Mouse (Mus musculus) c-Kit-positive CD71-positive TER-119-negative erythroid progenitor cells, embryonic 14.5 days (primary cell): ENCODE measurements around the gene Ddx56.

Source experiments
- DNase-seq: peaks from one replicate; pipeline ENCODE4 v3.0.0-alpha.2; 2013; ENCODE audit warnings: low read depth

Gene Ddx56

DNA sequence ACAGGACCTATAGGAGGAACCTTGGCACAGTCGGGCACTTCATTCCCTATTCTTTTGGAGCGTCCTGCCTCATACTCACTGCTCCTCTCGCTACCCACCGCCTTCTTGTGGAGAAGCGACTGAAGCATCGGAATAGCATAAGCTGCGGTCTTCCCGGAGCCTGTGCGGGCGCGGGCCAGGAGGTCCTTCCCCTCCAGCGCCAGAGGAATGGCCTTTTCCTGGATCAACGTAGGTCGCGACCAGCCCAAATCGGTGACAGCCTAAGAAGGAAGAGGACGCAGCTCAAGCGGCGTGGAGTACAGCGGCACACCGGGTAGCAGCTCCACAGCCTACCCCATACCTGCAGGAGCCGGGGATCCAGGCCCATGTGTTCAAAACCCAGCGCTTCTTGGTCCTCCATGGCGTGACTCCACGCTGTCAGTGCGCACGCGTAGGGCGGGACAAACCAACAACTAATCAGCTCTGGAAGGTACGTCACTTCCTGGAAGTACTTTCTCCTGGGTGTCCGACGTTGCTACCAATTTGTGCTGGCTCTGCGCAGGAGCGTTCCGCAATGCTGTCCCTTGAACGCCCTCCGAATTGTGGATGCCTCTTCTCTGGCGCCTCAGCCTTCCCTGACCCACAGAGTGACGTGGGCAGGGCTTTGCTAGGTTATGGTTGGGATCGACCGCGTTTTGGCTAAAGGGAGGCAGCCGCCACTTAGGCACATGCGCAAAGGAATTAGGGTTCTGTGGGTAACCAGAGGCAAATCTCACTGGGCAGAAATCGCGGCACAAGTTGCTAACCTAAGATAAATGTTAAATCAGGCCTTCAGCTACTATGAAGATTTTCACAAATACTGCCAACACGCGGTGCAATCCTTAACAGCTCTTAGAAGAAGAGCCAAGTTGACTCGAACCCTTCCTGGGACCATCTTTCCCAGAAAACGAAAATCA lies at the start of gene Ddx56:
Ddx56 (minus strand) TSS at position 453 of the 935 bp plus-strand sequence.
- DNase-seq, result peak; percentile 93

DNA sequence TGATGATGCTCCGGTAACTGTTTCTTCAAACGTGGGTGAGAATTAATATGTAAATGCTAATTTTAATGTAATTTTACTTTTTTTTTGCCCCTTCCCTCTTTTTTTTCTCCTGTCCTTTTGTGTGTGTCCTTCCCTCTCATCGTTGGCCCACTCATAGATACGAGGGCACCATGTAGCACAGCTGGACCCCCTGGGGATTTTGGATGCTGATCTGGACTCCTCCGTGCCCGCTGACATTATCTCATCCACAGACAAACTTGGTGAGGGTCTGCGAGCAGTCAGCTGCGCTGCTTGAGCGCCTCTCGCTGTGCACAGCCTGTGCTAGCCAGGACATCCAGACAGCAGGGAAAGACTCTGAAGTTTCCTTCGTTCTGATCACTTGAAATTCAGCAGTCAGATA lies 49.2 kb upstream of the Ddx56 start:
- DNase-seq, result no peak

DNA sequence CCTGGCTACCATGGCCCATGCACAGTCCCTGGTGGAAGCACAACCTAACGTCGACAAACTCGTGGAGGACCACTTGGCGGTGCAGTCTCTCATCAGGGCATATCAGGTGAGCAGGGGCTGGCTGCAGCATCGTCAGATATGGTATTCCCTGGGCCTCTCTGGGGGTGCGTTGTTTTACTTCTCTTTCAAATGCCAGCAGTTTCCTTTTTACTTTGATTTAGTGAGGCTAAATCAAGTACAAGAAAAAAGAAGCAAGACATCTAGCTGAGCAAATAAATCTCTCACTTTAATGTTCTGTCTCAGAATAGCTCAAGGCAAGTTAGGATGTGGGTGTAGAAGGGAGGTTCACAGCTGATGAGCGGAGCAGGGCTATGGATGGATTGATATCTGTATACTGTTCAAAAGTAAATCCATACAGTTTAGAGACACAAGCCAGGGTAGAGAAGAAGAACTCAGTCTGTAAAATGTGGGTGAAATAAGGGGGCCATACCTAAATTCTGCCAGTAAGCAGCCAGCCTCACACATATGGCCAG lies 46.4 kb upstream of the Ddx56 start:
- DNase-seq, result no peak

DNA sequence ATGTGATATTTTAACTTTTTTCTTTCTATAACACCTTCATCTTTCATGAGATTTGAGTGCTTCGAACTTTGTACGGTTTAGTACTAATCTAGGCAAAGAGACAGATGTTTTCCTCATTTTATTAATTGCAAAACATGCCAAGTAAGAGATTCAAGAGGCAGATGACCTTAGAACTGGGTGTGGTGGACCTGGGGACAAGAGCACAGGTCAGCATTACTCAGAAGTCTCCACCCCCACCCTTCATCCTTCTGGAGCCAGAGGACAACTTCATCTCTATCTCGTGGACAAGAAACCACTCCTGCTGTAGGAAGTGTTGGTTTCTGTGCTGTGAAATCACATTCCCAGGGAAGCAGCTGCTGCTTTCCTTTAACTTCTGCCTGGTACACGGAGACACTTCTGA lies 40.6 kb upstream of the Ddx56 start:
- DNase-seq, result no peak

DNA sequence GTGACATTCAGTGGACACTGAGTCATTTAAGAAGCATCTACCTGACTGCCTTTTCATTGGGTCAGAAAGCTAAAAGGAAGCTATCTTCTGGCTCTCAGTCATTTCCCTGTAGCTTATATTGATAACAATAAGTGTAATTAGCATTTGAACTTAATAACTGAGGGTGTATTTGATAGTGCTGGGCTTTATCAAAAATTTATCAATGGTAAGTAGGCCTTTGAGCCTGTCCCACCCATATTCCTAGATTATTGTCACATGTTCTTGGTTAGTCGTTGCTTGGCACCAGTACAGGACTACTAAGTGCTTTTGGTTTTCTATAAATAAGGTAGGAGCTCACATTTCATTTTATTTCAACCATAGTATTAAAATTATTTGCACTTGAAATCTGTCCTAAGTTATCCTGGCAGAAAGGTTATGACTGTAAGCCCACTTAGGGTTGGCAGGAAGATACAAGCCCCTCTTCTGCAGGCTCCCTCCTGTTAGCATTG lies 38.4 kb upstream of the Ddx56 start:
- DNase-seq, result no peak

DNA sequence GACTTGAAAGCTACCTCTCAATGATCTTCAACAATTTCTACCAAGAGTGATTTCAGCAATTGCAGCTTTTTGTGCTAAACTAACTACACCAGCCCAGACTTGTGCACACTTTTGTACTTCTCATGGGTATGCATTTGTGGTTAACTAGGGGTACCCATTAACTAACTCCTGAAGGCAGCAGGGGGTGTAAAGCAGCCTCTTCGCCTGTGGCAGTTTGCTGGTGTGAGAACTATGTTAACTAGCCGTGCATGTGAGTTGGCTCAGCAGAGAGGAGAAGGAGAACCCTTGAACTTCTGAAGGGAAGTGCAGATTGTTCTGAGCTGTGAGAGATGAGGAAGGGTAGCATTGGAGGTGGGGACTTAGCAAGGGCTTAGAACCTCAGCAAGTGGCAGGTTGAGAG lies 35.2 kb upstream of the Ddx56 start:
- DNase-seq, result no peak

DNA sequence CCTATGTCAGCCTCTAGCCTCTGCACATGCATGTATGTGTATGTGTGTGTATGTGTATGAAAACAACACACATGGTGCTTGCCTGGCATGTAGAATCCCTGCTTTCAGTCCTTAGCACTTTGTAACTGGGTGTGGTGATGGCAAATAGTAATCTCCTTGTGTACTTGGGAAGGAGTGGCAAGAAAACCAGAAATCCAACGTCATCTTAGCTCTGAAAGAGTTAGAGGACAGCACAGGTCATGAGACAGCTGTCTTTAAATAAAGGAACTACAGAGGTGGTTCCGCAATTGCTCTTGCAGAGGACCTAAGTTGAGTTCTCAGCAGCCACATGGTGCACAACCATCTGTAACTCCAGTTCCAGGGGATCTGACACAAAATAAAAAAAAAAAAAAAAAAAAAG lies 31.9 kb upstream of the Ddx56 start:
- no peak for DNase-seq

DNA sequence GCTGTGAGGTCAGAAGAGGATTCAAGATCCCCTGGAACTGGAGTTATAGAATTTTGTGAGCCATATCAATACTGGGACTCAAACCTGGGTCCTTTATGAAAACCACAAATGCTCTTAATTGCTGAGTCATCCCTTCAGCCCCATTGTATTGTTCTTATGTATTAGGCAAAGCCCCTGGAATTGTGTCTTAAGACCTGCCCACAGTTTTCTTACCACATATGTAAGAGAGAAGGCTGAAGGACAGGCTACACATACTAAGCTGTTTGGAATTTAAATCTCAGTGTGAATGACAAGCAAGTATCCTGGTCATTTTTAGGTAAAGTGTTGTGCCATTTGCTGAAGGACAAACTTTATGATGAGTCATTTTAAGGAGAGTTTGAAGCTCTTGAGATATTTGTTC lies 28.5 kb upstream of the Ddx56 start:
- DNase-seq, result no peak

DNA sequence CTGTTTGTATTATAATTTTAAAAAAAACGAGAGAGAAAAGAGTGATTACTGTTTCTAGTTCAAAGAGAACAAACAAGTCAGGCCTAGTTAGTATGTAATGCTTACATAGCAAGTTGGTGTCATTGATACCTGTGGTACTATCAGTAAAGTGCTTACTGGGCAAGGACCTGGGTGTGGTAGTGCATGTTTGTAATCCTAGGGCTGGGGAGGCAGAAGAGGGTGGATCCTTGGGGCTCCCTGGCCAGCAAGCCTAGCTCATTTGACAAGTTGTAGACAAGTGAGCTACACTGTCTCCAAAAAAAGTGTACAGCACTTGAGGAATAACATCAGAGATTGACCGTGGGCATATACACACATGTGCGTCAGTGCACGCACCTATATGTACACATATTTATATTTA lies 27.1 kb upstream of the Ddx56 start:
- no peak for DNase-seq

DNA sequence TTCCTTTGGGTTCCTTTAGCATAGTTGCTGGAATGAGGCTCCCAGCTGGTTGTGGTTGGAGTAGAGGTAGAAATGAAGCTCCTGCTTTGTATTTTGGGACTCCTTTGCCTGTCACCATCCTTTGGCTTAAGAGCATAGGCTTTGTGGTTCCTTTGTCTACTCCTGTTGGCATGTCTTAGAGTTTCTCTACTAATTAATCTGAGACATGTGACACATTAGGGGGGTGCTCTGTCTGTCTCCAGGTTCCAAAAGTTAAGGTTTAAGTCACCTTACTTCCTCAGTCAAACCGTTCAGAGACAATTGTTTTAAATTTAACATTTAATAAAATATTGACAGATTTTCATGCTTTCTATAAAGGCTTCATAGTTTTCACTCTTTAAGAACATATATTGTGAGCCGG lies 26.0 kb upstream of the Ddx56 start:
- no peak for DNase-seq

DNA sequence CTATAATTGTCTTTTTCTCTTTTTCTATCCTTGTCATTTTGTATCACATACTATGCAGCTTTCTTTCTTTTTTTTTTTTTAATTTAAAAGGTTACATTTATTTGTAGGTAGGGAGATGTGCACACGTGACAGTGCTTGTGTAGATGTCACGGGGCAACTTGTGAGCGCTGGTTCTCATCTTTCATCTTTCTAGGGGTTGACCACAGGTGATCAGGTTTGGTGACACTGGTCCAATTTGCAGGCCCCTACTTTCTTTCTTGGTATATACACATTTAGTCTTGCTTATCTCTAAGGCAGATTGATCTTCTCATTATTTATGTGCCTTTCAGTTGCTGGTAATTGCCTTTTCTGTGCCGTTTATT lies 25.4 kb upstream of the Ddx56 start:
- DNase-seq, result no peak

DNA sequence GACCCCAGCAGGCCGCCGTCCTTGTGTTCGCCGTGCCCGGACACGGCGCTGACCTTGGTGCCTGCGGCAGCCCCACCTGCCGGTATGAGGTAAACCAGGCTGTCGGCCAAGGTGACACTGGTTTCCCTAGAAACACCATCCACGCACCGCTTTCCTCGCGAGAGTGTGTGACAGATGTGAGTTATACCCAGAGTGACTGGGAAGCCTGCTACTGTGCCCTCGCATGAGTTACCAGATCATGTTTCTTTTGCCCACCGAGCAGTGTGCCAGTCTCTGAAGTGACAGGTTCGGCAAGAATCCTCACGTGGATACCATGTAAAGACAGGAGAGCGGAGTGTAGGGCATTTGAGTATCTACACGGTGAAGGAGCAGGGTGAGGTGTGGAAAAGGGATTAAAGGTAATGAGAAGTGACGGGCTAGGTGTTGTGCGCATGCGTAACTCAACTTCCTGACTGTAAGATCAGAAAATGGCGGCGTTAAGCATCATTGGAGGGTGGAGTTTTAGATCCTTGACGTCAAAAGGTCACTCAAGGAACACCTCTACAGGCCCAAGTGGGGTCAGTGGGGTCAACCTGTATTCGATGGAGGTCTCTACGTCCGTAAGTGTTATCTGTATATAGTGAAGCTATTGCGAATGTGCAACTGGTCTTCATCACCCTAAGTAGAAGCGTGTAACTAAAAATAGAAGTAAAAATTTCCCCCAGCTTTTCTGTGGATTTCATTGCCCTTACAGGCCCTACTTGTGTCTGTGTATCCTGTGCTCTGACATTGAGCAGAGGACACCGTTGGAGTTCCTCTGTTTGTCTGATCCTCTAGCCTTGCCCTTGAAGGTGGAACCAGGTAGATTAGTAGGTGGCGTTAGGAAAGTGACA lies 24.8 kb upstream of the Ddx56 start:
- peak; percentile 75 for DNase-seq

DNA sequence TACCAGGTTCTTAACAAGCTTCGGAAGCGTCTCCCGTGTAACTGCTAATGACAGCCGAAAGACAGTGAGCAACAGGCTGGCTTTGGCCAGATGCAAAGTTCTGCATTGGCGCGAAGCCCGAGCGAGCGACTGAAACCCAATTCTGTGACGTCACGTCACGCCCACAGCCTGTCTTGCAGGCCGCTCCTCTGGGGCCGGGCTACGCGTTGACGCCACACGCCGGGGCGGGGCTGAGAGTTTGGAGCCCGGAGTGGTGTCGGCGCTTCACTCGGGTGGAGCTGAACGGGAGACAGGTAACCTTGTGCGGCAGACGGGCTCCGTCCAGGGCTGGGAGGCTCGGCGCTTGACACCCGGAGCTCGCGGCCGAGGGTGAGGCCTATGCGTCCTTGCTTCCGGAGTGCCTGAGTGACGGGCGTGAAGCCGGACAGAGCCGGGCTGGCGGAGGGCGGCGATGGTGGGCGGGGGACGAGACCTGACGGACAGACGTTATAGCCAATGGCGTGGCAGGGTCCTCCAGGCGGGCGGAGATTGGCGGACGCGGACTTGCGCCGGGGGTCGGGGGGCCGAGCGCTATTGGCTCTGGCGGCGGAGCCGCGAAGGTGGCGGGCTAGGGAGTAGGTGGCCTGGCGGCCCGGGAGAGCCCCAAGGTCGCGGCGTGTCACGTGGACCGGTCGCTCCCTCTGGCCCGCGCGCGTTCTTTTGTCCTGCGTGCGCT lies 24.0 kb upstream of the Ddx56 start, which contains the start of gene Ogdh:
Ogdh (plus strand) TSS at position 233 of the 715 bp plus-strand sequence.
- DNase-seq, result peak; percentile 99

DNA sequence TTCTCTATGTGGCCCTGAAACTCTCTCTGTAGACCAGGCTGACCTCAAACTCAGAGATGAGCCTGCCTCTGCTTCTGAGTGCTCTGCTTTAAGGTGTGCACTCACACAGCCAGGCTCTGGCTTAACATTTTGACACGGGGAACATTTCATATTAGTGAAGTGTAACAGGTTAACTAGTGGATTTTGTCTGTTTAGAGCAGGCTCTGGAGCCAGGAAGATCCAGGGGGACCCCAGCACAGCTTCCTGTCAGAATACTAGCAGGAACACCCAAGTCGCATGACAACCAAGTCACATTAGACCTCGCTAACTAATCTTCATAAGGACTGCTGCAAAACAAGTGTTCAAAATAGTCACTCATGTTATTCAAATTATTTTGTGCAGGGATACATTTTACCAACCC lies 23.3 kb upstream of the Ddx56 start:
- no peak for DNase-seq

DNA sequence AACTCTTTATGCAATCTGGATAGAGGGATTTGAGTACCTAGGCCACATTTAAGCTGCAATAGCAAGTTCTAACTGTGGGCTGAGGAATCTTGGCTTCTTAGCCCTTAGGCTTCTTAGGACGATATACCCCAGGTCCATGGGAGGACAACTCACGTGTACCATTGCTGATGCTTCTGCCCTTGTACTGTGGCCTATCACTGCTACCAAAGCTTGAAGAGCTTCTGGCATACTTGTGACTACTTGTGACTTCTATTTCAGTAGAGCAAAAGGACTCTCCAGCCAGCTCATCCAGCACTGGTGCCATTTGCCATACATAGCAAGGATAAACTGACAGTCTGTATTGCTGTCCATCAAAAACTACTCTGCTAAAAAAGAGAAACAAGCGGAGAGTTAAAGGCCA lies 22.6 kb upstream of the Ddx56 start:
- no peak for DNase-seq

DNA sequence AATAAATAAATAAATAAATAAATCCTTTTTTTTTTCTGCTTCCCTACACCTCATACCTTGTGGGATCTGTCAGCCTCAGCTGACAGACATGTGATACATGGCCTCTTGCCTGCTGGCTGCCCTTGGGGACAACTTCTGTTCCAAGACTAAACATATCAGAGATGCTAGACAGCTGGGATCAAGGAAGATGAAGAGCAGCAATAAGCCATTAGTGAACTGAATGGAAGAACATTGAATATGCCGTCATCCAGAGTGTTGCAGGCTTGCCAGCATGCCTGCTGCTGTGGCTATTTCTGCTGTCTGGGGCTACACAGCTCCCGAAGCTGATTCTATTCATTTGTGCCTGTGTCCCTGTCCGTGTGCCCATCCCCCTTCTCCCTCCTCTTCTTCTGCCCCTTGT lies 15.4 kb upstream of the Ddx56 start:
- DNase-seq, result no peak

DNA sequence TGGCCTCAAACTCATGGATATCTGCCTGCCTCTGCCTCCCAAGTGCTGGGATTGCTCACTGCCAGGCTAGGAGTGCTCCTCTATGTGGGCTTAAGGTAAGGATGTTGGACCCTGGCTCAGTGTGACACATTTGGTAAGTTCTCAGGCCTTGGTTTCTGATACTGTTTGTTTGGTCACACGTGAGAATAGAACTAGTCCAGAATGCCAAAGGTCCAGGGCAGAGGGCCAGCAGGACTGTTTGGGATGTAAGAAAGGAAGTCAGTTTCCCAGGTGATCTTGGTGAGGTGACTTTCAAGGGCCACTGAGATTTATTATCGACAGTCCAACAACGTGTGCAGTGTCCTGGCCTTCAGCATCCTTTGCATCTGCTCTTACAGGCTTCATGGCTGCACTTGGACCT lies 8.9 kb upstream of the Ddx56 start:
- DNase-seq, result no peak

DNA sequence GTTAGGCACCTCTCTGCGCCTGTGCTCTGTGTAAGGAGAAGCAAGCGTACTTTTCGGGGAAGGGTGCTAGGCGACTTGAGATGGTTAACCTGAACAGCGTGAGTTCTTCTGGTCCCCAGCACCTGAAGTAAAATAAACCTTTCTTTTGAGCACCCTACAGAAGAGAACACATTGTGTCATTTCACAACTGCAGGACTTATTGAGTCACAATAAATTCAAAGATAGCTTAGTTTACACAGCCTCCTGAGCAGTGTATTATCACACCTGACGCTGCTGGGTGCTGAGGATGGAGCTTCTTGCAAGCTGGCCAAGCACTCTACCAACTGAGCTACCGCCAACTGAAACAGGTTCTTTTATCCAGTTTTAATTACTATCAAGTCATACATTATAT lies 7.5 kb upstream of the Ddx56 start:
- DNase-seq, result no peak

DNA sequence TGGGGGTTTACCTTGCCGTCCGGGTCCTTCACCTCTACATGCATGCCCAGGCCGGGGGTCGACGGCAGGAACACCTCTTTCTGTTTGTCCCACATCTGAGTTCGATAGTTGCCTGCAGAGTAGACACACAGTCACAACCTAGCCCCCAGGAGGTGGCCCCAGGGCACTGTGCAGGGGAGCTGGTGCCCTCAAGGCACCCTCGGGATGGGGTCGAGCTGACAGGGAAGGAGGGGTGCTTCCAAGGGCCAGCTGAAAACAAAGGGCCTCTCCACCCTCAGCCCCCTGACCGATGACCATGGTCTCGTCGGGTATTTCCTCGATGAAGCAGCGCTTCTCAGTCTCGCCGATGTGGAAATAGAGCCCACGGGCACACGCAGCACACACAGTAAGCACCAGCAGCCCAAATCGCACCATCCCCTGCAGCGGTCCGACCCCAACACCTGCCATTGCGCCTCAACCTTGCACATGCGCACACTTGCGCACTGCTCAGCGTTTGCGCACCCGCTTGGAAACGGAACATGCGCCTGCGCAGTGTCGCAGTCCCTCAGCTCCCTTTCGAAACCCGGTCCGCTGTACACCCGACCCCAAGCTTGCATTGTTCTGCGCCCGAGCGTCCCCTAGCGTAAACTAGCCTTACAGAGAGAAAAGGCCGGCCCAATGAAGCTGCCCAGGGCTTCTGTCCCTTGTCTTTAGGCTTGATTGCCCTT lies 7.0 kb upstream of the Ddx56 start, which contains the start of gene Tmed4:
Tmed4 (minus strand) TSS at position 484 of the 707 bp plus-strand sequence.
- peak; percentile 98 for DNase-seq

DNA sequence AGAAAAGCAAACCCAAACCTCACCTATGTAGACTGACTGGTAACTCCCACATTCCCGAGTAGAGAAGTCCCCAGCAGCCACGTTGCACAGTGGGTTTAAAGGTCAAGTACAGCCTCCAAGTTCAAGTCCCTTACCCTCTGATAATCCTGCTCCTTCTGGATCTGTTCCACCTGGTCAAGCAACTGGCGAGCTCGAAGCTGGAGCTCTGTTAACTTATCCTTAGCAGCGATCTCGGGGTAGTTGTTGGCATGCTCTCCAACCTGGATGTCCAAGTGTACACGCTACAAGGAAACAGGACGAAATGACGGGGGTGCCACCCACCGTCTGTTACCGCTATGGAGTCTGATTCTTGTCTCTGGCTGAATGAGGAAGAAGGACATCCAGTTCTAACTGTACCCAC lies 6.0 kb upstream of the Ddx56 start:
- no peak for DNase-seq

DNA sequence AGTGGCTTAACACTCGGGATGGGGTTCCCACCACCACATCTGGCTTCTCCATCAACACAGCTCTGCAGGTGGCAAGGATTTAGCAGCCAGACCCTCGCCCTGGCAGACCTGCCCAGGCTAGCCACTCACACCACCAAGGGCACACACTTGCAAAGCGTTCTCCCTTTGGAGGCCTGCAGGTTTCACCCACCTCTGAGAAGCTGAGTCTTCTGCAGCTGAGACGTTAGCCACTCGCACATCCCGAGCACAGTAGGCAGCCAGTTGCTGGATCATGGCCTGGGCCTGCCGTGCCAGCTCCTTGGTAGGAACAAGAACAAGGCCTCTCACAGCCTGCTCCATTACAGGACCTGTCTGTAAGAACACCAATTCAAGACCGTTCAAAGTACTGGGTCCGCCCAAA lies 951 bp downstream of the Ddx56 start:
- DNase-seq, result no peak
